Mouse (Mus musculus) neural tube, embryonic 13.5 days (tissue): ENCODE data around the gene C9orf72. TPM values are rescaled to one million over a fixed set of nuclear protein-coding genes. Genes with fewer than 3 reads are reported as not detected.

Experiments used
- ATAC-seq: fragments of 200-750 bp; cut with Nextera tagmentation; 2 replicates; pipeline ENCODE4 v1.8.0; 2017; ENCODE audit warnings: low read depth, mild to moderate bottlenecking, moderate TSS enrichment, moderate library complexity
- H3K27ac ChIP-seq: fragments of 300-500 bp; sonication (generic); replicated peaks from 2 replicates; pipeline ENCODE4 v1.5.1; 2015; ENCODE audit warnings: moderate library complexity, mild to moderate bottlenecking, inconsistent platforms
- H3K27me3 ChIP-seq: fragments of 300-500 bp; sonication (generic); 2 replicates; pipeline ENCODE4 v1.6.1; 2015; ENCODE audit warnings: mild to moderate bottlenecking, inconsistent platforms
- H3K36me3 ChIP-seq: fragments of 300-500 bp; sonication (generic); 2 replicates; pipeline ENCODE4 v1.6.1; 2015; ENCODE audit warnings: mild to moderate bottlenecking, inconsistent platforms
- H3K4me1 ChIP-seq: fragments of 300-500 bp; sonication (generic); replicated peaks from 2 replicates; pipeline ENCODE4 v1.6.1; 2015; ENCODE audit warnings: inconsistent platforms
- H3K4me2 ChIP-seq: fragments of 300-500 bp; sonication (generic); 2 replicates; pipeline ENCODE4 v1.6.1; 2015; ENCODE audit warnings: inconsistent platforms, mild to moderate bottlenecking, moderate library complexity
- H3K4me3 ChIP-seq: fragments of 300-500 bp; sonication (generic); 2 replicates; pipeline ENCODE4 v1.5.1; 2015; ENCODE audit warnings: mild to moderate bottlenecking, inconsistent platforms
- H3K9ac ChIP-seq: fragments of 300-500 bp; sonication (generic); 2 replicates; pipeline ENCODE4 v1.6.1; 2015; ENCODE audit warnings: moderate library complexity, mild to moderate bottlenecking, inconsistent platforms
- H3K9me3 ChIP-seq: fragments of 300-500 bp; sonication (generic); 2 replicates; pipeline ENCODE4 v1.6.1; 2016; ENCODE audit warnings: inconsistent platforms
- WGBS: fragments of 180-500 bp; shearing (Covaris S2); methylation state at CpG from one replicate; pipeline ENCODE4 v1.1.7; 2015; 5-methylcytosine and 5-hydroxymethylcytosine counted together
- polyA plus RNA-seq: library from polyadenylated mRNA; unstranded; fragments of >200 nt; fragmentation: Nextera tagmentation; extraction: Ambion mirVana; gene quantifications from 2 replicates; pipeline ENCODE4 v1.2.1, GENCODE M21; 2015

Gene C9orf72
- polyA plus RNA-seq, 1 experiment from 2014 or later = 44.5 TPM

DNA sequence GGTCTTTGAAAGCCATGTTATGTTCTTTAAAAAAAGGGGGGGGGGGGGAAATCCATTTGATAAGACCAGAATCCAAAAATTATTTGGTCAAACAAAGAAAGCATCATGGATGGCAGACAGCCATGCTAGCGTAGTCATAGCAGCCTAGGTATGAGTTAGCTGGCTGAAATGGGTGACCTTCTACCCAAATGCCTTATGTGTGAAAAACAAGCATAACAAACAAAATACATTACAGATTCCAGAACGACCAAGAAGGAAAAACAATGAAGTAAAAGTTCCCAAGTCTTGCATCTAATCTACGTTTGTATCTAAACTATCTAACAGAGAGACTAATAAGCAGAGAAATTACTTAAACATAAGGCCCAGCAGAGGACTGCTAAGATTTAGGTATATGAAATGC is 75.3 kb downstream of the C9orf72 start:
- no peak for ATAC-seq
- no peak overlapping the region for H3K4me2 ChIP-seq
- no peak overlapping the region for H3K27ac ChIP-seq
- H3K4me3 ChIP-seq = no peak overlapping the region
- WGBS = 91% methylated on average over 3 of the region's 3 CpGs
- H3K9me3 ChIP-seq = no peaks in the 10 kb centered on the region
- H3K4me1 ChIP-seq = peaks cover 4% of the 10 kb centered on the region
- no peak overlapping the region for H3K9ac ChIP-seq
- H3K36me3 ChIP-seq = no peaks in the 10 kb centered on the region
- H3K27me3 ChIP-seq = no peaks in the 10 kb centered on the region

DNA sequence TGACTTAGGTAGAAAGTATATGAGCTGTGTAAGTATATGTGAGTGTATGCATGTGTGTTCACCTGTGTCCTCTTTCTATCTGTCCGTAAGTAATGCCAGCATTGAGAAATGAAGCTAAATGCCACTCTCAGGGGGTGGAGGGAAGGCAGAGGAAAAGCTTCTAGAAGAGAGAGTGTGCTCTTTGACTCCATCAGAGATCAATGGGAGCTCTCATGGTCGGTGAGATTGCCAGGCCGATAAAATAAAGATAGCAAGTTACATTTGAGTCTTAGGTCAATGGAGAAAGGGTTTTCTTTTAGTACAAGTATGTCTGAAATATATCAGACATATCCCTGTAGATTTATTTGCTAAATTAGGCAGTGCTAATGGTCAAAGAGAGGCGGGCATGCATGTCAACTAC is 77.6 kb downstream of the C9orf72 start:
- Histone ChIP-seq H3K9ac (no peak overlapping the region), H3K4me2 (no peak overlapping the region), H3K4me3 (no peak overlapping the region), H3K4me1 (no peaks in the 10 kb centered on the region), H3K36me3 (no peaks in the 10 kb centered on the region), H3K27me3 (no peaks in the 10 kb centered on the region), H3K9me3 (no peaks in the 10 kb centered on the region), H3K27ac (no peak overlapping the region)
- WGBS = 88% methylated on average over 4 of the region's 4 CpGs
- ATAC-seq = no peak

DNA sequence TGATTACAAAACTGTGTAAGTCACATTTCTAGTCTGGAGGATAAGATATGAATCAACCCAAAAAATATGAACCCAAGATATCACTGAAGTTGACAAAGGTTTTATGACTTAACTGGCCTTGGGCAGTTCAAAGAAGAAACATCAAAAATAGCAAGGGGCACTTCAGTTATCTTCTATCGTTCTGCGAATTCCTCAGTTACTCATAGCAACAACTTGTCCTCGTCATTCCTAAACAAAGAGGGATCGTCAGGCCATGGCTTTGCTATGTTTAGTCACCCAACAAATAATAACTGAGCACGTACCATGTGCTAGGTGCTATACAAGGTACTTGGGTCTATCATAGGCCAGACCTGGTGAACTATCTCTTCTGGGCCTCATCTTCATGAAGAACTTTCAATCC is 79.4 kb downstream of the C9orf72 start:
- Histone ChIP-seq H3K4me2 (no peak overlapping the region), H3K4me1 (no peaks in the 10 kb centered on the region), H3K4me3 (no peak overlapping the region), H3K27me3 (no peaks in the 10 kb centered on the region), H3K27ac (no peak overlapping the region), H3K9me3 (no peaks in the 10 kb centered on the region), H3K36me3 (no peaks in the 10 kb centered on the region), H3K9ac (no peak overlapping the region)
- no peak for ATAC-seq
- WGBS = 91% methylated on average over 5 of the region's 5 CpGs

- Histone ChIP-seq H3K27me3 (no peaks in the 10 kb centered on the region), H3K4me1 (no peaks in the 10 kb centered on the region), H3K36me3 (no peaks in the 10 kb centered on the region), H3K4me3 (no peak overlapping the region), H3K9me3 (no peaks in the 10 kb centered on the region), H3K4me2 (no peak overlapping the region), H3K27ac (no peak overlapping the region), H3K9ac (no peak overlapping the region)
- no peak for ATAC-seq
- WGBS = 84% methylated on average over 10 of the region's 10 CpGs
Measured at GRCm38 (mm10) chr4:35145726-35146125, 80.2 kb downstream of the C9orf72 start.

GRCm38 (mm10) chr4:35143472-35144102 is 82.4 kb downstream of the C9orf72 start:
- H3K9me3 ChIP-seq = no peaks in the 10 kb centered on the region
- H3K9ac ChIP-seq = no peak overlapping the region
- no peak overlapping the region for H3K4me2 ChIP-seq
- H3K4me3 ChIP-seq = no peak overlapping the region
- H3K4me1 ChIP-seq = no peaks in the 10 kb centered on the region
- WGBS = 76% methylated on average over 12 of the region's 12 CpGs
- no peaks in the 10 kb centered on the region for H3K27me3 ChIP-seq
- no peaks in the 10 kb centered on the region for H3K36me3 ChIP-seq
- H3K27ac ChIP-seq = no peak overlapping the region
- no peak for ATAC-seq

Other genes starting within 250 kb of the C9orf72 start
- not detected in 2 replicates for gene Ifnk, start 74.1 kb downstream of the C9orf72 start, polyA plus RNA-seq
- gene Mob3b, start 68.7 kb downstream of the C9orf72 start, polyA plus RNA-seq = 3.6 and 5.1 TPM in 2 replicates